Mouse (Mus musculus) left cerebral cortex, postnatal 4 days (tissue): ENCODE results near the gene Gm20388. TPM values are rescaled to one million over a fixed set of nuclear protein-coding genes. Genes with fewer than 3 reads are reported as not detected.

Source experiments
- DNase-seq: peaks from one replicate; pipeline ENCODE4 v3.0.0-alpha.2; 2022
- intact Hi-C: fragments of 180-260 bp; cut with DNase I; formaldehyde crosslinking; loops from one replicate; pipeline ENCODE4 v1.15.1; 2025
- total RNA-seq, 2 experiments: library from RNA; stranded (reverse); gene quantifications; 2 replicates each; pipeline ENCODE4 v1.2.3; 2021

Gene Gm20388
- total RNA-seq, 2 experiments from 2014 or later: 6.5 to 12.8 TPM

GRCm38 (mm10) chr8:122020050-122020771, 2109.6 kb downstream of the Gm20388 start:
- intact Hi-C loops: no loop called here
- DNase-seq: no peak

GRCm38 (mm10) chr8:122021725-122022124, 2111.1 kb downstream of the Gm20388 start:
- intact Hi-C loops: no loop called here
- DNase-seq: no peak

- no peak for DNase-seq
- intact Hi-C loops: no loop called here
Observed at GRCm38 (mm10) chr8:122022274-122022673, 2111.6 kb downstream of the Gm20388 start.

GRCm38 (mm10) chr8:122022705-122023104, 2112.1 kb downstream of the Gm20388 start:
- intact Hi-C loops: no loop called here
- peak; percentile 77 for DNase-seq

- DNase-seq: no peak
- intact Hi-C loops: no loop called here
Observed at GRCm38 (mm10) chr8:122025546-122025945, 2114.9 kb downstream of the Gm20388 start.

- DNase-seq: no peak
- intact Hi-C loops: no loop called here
Observed at GRCm38 (mm10) chr8:122028116-122028515, 2117.5 kb downstream of the Gm20388 start.

- DNase-seq: peak; percentile 85
- intact Hi-C loops: no loop called here
Observed at GRCm38 (mm10) chr8:122030965-122031364, 2120.3 kb downstream of the Gm20388 start.

GRCm38 (mm10) chr8:122032741-122033140, 2122.1 kb downstream of the Gm20388 start:
- intact Hi-C loops: no loop called here
- no peak for DNase-seq

GRCm38 (mm10) chr8:122035543-122035942, 2124.9 kb downstream of the Gm20388 start:
- intact Hi-C loops: no loop called here
- DNase-seq: no peak

GRCm38 (mm10) chr8:122036325-122036724, 2125.7 kb downstream of the Gm20388 start:
- intact Hi-C loops: no loop called here
- no peak for DNase-seq

- intact Hi-C loops: no loop called here
- DNase-seq: no peak
Observed at GRCm38 (mm10) chr8:122037279-122037678, 2126.6 kb downstream of the Gm20388 start.

GRCm38 (mm10) chr8:122038076-122038475, 2127.4 kb downstream of the Gm20388 start:
- intact Hi-C loops: no loop called here
- no peak for DNase-seq

GRCm38 (mm10) chr8:122039452-122039851, 2128.8 kb downstream of the Gm20388 start:
- no peak for DNase-seq
- intact Hi-C loops: no loop called here

GRCm38 (mm10) chr8:122047206-122047870, 2136.7 kb downstream of the Gm20388 start:
- intact Hi-C loops: no loop called here
- DNase-seq: no peak

- intact Hi-C loops: no loop called here
- DNase-seq: peak; percentile 67
Observed at GRCm38 (mm10) chr8:122049266-122049665, 2138.6 kb downstream of the Gm20388 start.

- DNase-seq: no peak
- intact Hi-C loops: no loop called here
Observed at GRCm38 (mm10) chr8:122049923-122050322, 2139.3 kb downstream of the Gm20388 start.

- intact Hi-C loops: no loop called here
- DNase-seq: peak; percentile 58
Observed at GRCm38 (mm10) chr8:122050620-122051019, 2140.0 kb downstream of the Gm20388 start.

GRCm38 (mm10) chr8:122055321-122055720, 2144.7 kb downstream of the Gm20388 start:
- intact Hi-C loops: no loop called here
- no peak for DNase-seq

GRCm38 (mm10) chr8:122056113-122056512, 2145.5 kb downstream of the Gm20388 start:
- intact Hi-C loops: no loop called here
- DNase-seq: no peak

GRCm38 (mm10) chr8:122056882-122057281, 2146.2 kb downstream of the Gm20388 start:
- DNase-seq: no peak
- intact Hi-C loops: no loop called here

- intact Hi-C loops: no loop called here
- no peak for DNase-seq
Observed at GRCm38 (mm10) chr8:122058510-122058909, 2147.9 kb downstream of the Gm20388 start.

- intact Hi-C loops: no loop called here
- DNase-seq: no peak
Observed at GRCm38 (mm10) chr8:122058951-122059350, 2148.3 kb downstream of the Gm20388 start.
